Mouse (Mus musculus) E14TG2a.4 (cell line): ENCODE data around the gene Pltp.

Experiments
- H3K27me3 ChIP-seq: 2 replicates; pipeline ENCODE4 v1.6.1; 2014; ENCODE audit warnings: low read length, control low read depth; ENCODE audit not compliant: insufficient read depth
- H3K36me3 ChIP-seq: 2 replicates; pipeline ENCODE4 v1.6.1; 2014; ENCODE audit warnings: low read length, control low read depth; ENCODE audit not compliant: insufficient read depth
- H3K4me1 ChIP-seq: replicated peaks from 2 replicates; pipeline ENCODE4 v1.6.1; 2014; ENCODE audit warnings: low read depth, low read length, control low read depth
- H3K4me3 ChIP-seq: replicated peaks from 2 replicates; pipeline ENCODE4 v1.5.1; 2014; ENCODE audit warnings: mild to moderate bottlenecking, low read length
- H3K9me3 ChIP-seq: 2 replicates; pipeline ENCODE4 v1.6.1; 2014; ENCODE audit warnings: low read length, control low read depth
- CTCF ChIP-seq: conservative IDR thresholded peaks from 2 replicates; pipeline ENCODE4 v1.5.1; 2014; ENCODE audit warnings: low read length
- NANOG ChIP-seq: IDR thresholded peaks from 2 replicates; pipeline ENCODE4 v1.6.1; 2014; ENCODE audit warnings: borderline replicate concordance, low read length, mixed read lengths
- POU5F1 ChIP-seq: IDR thresholded peaks from 2 replicates; pipeline ENCODE4 v1.6.1; 2014; ENCODE audit warnings: low read length, borderline replicate concordance

The Pltp gene

DNA sequence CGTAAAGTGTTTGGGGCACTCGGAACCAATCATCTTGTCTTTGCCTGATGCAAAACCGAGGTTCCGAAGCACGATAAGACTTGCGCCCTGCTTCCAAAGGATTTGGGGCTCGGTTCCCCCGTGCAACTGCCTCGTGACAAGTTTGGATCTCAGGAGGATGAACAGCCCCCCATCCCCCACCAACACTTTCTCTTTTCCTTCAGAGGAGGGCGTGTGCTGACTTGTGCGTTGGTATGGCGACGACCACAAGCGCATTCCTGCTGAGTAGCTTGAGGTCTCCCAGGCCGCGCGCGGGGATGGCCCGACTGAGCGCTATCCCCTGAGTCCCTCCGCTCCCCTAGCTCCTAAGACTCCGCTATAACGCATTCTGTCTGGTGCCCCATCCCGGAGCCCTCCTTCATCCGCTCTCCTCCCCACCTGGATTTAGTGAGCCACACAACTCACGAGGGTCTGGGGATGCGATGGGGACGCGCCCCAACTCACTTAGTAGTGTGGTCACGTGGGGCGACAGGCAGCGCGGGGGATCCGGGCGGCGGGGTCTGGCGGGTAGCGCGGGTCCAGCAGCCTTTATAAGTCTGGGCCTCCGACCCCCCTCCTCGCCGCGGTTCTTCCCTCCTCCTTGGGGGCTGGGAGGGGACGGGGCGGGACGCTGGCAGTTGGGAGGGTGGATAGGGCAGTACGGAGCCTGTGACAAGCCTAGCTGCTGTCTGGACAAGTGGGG lies at the start of gene Pltp:
Gene Pltp, minus strand, starts transcription at position 611 of the 721 bp plus-strand sequence.
- Histone ChIP-seq H3K27me3 (no peaks in the 10 kb centered on the region), H3K9me3 (no peaks in the 10 kb centered on the region), H3K4me3 (peak within 1 kb of the TSS; percentile 91), H3K4me1 (peaks cover 84% of the 10 kb centered on the region), H3K36me3 (peaks cover 33% of the 10 kb centered on the region)
- TF ChIP-seq CTCF (no peak), NANOG (no peak), POU5F1 (no peak)

DNA sequence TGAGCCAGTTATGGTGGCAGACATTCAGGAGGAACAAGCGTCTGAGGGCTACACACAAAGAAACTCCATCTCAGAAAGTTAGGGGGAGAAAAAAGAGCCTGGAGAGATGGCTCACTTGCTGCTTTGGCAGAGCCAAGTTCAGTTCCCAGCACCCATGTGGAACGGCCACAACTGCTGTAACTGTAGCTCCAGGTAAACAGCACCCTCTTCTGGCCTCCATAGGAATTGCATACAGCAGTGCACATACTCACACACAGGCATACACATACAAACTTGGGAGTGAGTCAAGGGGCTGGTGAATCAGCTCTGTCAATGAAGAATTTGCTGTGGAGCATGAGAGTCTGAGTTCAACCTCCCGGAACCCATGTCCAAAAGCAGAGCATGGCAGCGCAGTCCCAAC lies 48.6 kb upstream of the Pltp start:
- Histone ChIP-seq H3K27me3 (no peaks in the 10 kb centered on the region), H3K9me3 (peaks cover 6% of the 10 kb centered on the region), H3K36me3 (peaks cover 89% of the 10 kb centered on the region), H3K4me3 (no peak overlapping the region), H3K4me1 (peaks cover 55% of the 10 kb centered on the region)
- TF ChIP-seq CTCF: peak; percentile 97
- TF ChIP-seq POU5F1: no peak

DNA sequence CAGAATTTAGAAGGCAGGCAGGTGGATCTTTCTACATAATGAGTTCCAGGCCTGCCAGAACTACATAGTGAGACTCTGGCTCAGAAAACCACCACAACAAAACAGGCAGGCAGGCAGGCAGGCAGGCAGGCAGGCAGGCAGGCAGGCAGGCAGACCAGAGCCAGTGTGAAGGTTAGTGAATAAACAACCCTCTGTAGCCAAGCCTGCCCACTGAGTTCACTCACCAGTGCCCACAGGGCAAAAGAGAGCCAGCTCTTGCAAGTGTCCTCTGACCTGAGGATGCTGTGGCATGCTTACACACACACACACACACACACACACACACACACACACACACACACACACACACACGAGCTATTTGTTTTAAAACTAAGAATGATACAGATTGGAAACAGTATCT lies 46.0 kb upstream of the Pltp start:
- H3K4me3 ChIP-seq: no peak overlapping the region
- peaks cover 6% of the 10 kb centered on the region for H3K9me3 ChIP-seq
- peaks cover 53% of the 10 kb centered on the region for H3K4me1 ChIP-seq
- H3K27me3 ChIP-seq: no peaks in the 10 kb centered on the region
- no peak for TF ChIP-seq POU5F1
- no peak for TF ChIP-seq NANOG
- no peak for TF ChIP-seq CTCF
- peaks cover 100% of the 10 kb centered on the region for H3K36me3 ChIP-seq

DNA sequence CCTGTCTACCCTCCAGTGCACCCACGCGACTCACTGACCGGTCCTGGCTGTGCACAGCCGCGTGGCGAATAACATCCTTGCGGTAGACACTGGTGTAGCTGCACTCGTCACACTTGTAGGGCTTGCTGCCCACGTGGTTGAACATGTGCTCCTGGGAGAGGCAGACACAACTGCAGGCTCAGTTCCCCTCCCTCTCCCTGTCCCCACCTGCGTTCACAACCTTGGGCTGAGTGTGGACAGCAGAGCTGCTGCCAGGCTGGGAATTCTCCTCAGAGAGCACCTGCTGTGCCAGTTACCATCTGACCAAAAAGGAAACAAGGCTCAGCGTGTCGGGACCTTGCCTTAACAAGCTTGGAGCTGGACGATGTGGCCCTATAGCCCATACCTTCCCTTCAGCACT lies 43.9 kb upstream of the Pltp start:
- peaks cover 40% of the 10 kb centered on the region for H3K4me1 ChIP-seq
- no peaks in the 10 kb centered on the region for H3K27me3 ChIP-seq
- peaks cover 100% of the 10 kb centered on the region for H3K36me3 ChIP-seq
- TF ChIP-seq NANOG (no peak), CTCF (no peak), POU5F1 (no peak)
- H3K4me3 ChIP-seq: no peak overlapping the region
- H3K9me3 ChIP-seq: peaks cover 5% of the 10 kb centered on the region

DNA sequence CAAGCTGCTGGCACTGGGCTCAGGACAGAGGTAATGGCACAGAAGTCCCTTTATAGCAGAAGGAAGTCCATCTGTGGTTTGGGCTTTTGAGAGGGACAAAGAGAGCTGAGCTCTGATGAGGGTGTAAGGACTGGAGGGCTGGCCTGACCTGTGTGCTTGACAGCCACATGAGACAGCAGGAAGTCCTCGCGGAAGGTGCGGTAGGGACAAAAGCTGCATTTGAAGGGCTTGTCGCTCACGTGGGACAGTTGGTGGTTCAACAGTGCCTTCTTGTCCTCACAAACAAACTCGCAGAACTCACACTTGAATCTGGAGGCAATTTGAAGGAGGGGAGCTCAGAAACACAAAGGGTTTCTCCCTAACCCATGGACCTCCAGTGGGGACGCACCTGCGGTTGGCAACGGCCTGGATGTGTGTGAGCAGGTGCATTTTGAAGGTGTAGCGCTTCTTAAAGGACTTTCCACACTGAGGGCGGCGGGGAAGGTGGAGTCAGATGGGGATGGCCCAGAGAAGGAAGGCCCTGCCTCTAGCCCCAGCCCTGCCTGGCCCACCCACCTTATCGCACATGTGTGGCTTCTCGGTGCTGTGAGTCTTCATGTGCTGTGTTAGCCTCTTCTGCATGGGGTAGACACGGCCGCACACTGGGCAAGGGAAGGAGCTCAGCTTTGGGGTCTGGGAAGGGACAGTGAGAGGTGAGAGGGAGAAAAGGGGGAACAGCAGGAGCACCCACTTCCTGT lies 42.4 kb upstream of the Pltp start:
- Histone ChIP-seq H3K4me3 (no peak overlapping the region), H3K27me3 (no peaks in the 10 kb centered on the region), H3K36me3 (peaks cover 100% of the 10 kb centered on the region), H3K4me1 (peaks cover 42% of the 10 kb centered on the region), H3K9me3 (no peaks in the 10 kb centered on the region)
- TF ChIP-seq NANOG: no peak
- no peak for TF ChIP-seq POU5F1
- no peak for TF ChIP-seq CTCF

DNA sequence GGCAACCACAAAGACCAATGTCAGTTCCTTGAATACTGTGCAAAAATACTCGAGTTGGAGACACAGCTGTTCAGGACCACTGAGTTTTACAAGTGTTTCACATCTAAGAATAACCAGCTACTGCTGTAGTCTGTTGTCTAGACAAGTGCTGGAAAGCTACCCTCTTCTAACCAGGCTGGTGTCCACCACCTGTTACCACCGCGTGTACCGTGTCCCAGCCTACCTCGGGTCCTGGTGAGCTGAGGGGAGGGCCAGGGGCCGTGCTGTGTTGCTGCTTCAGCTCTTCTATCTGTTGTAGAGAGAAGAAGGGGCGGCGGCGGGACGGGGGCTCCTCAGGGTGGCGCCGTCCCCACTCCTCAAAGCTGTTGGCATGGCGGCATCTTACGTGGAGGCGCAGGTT lies 41.5 kb upstream of the Pltp start:
- Histone ChIP-seq H3K4me1 (peaks cover 47% of the 10 kb centered on the region), H3K4me3 (no peak overlapping the region), H3K36me3 (peaks cover 100% of the 10 kb centered on the region), H3K27me3 (no peaks in the 10 kb centered on the region), H3K9me3 (no peaks in the 10 kb centered on the region)
- TF ChIP-seq NANOG: no peak
- TF ChIP-seq CTCF: no peak
- no peak for TF ChIP-seq POU5F1

DNA sequence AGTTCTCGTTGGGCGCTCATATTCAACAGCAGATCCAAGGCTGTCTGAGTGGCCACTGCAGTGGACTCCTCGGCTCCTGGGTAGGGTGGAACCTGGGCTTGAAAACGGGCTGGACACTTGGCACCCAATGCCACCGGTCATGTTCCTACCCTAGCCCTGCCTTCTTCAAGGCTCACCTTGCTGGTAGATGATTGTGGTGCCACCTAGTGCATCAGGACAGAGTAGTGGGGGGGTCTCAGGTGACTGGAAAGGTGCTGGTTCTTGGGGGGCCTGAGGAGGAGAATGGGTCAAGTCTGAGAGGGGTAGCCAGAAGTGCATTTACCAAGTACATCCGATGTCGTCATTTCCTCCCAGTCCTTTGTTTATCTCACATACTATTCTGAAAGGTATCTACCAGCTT lies 40.5 kb upstream of the Pltp start:
- Histone ChIP-seq H3K9me3 (no peaks in the 10 kb centered on the region), H3K4me3 (no peak overlapping the region), H3K36me3 (peaks cover 100% of the 10 kb centered on the region), H3K4me1 (peaks cover 50% of the 10 kb centered on the region), H3K27me3 (no peaks in the 10 kb centered on the region)
- TF ChIP-seq CTCF (no peak), NANOG (no peak), POU5F1 (no peak)

DNA sequence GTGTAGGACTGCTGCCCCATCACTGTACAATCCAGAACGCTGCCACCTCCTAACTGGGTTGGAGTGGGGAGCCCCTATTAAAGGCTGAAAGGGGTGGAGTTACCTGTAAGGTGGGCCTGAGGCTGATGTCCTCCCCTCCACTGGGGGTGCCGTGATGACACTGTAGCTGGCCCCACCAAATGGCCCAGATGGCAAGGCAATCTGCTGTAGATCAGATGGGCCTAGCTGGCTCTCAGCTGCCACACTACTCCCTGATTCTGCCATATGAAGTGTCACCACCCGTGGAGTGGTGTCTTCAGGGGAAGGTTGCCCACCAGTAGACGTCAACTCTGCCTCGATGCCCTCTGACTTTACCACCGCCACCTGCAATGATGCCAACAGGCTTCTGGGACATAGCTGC lies 38.4 kb upstream of the Pltp start:
- Histone ChIP-seq H3K9me3 (no peaks in the 10 kb centered on the region), H3K36me3 (peaks cover 100% of the 10 kb centered on the region), H3K4me1 (peaks cover 50% of the 10 kb centered on the region), H3K27me3 (no peaks in the 10 kb centered on the region), H3K4me3 (no peak overlapping the region)
- TF ChIP-seq NANOG (no peak), POU5F1 (no peak), CTCF (no peak)
